Mouse (Mus musculus) cerebellum, adult 11 months (tissue): ENCODE results near the gene Olfr186.
"Not testable (repeated sequence)": the region's sequence is repeated elsewhere in the genome, so short reads cannot be mapped to it uniquely, and the experiment has no call there.

Experiments
- DNase-seq: peaks from one replicate; pipeline ENCODE4 v3.0.0; 2022

Olfr186 gene

GRCm38 (mm10) chr16:59030191-59030590 lies at the start of gene Olfr186:
Gene Olfr186, minus strand, starts transcription at chr16:59030291.
- DNase-seq = no peak

- no peak for DNase-seq
Observed at GRCm38 (mm10) chr16:59077905-59078304, 47.8 kb upstream of the Olfr186 start, which contains the start of gene Olfr190. Gene Olfr190, minus strand, starts transcription at chr16:59078005.

GRCm38 (mm10) chr16:59073520-59073919 lies 43.4 kb upstream of the Olfr186 start:
- DNase-seq = no peak

- no peak for DNase-seq
Observed at GRCm38 (mm10) chr16:59071755-59072154, 41.7 kb upstream of the Olfr186 start.

- DNase-seq = not testable (repeated sequence)
Observed at GRCm38 (mm10) chr16:59062411-59062810, 32.3 kb upstream of the Olfr186 start.

- not testable (repeated sequence) for DNase-seq
Observed at GRCm38 (mm10) chr16:59049286-59049685, 19.2 kb upstream of the Olfr186 start.

- no peak for DNase-seq
Observed at GRCm38 (mm10) chr16:59048860-59049259, 18.8 kb upstream of the Olfr186 start.

GRCm38 (mm10) chr16:59047579-59047978 lies 17.5 kb upstream of the Olfr186 start:
- DNase-seq = no peak

- no peak for DNase-seq
Observed at GRCm38 (mm10) chr16:59045835-59046234, 15.7 kb upstream of the Olfr186 start.

GRCm38 (mm10) chr16:59039710-59040109 lies 9.6 kb upstream of the Olfr186 start, which contains the start of gene Olfr187:
Gene Olfr187, minus strand, starts transcription at chr16:59039767.
- DNase-seq = no peak

GRCm38 (mm10) chr16:59013357-59014018 lies 16.6 kb downstream of the Olfr186 start:
- DNase-seq = no peak

- no peak for DNase-seq
Observed at GRCm38 (mm10) chr16:59007146-59007545, 22.9 kb downstream of the Olfr186 start.

GRCm38 (mm10) chr16:58995057-58995456 lies 35.0 kb downstream of the Olfr186 start, which contains the start of gene Olfr183:
Gene Olfr183, plus strand, starts transcription at chr16:58995357.
- no peak for DNase-seq
